Mouse (Mus musculus): Measurements from ENCODE around the gene Olfr596. TPM values are rescaled to one million over a fixed set of nuclear protein-coding genes. Genes with fewer than 3 reads are reported as not detected.
"Not testable (repeated sequence)": the region's sequence is repeated elsewhere in the genome, so short reads cannot be mapped to it uniquely, and the experiment has no call there.

Gene Olfr596
- polyA plus RNA-seq (2012; ENCODE audit: insufficient read depth, insufficient read length, missing spikeins), result not detected in 2 replicates

GRCm38 (mm10) chr7:103305348-103305747 is at the start of gene Olfr596:
TSS of gene Olfr596 (plus strand) at chr7:103305648.
- H3K4me1 ChIP-seq (ENCODE audit: control insufficient read depth, insufficient read depth, low read length); H3K27ac ChIP-seq (ENCODE audit: insufficient read depth, low read depth, low read length); H3K4me3 ChIP-seq (ENCODE audit: insufficient read depth, low read length): not testable (repeated sequence)

GRCm38 (mm10) chr7:103316015-103316414 is 10.6 kb downstream of the Olfr596 start, which contains the start of gene Olfr597:
TSS of gene Olfr597 (plus strand) at chr7:103316315.
- H3K4me1 ChIP-seq (ENCODE audit: control insufficient read depth, insufficient read depth, low read length); H3K27ac ChIP-seq (ENCODE audit: insufficient read depth, low read depth, low read length); H3K4me3 ChIP-seq (ENCODE audit: insufficient read depth, low read length): not testable (repeated sequence)

GRCm38 (mm10) chr7:103323268-103323667 is 17.8 kb downstream of the Olfr596 start, which contains the start of gene Olfr598:
TSS of gene Olfr598 (plus strand) at chr7:103323568.
- no peak for TF ChIP-seq POLR2A (IDR thresholded peaks at IDR 0.05; ENCODE audit: borderline replicate concordance, low read depth, low read length)
- no peak for TF ChIP-seq CTCF (IDR thresholded peaks at IDR 0.05; ENCODE audit: low read depth, low read length)
- H3K27ac ChIP-seq (ENCODE audit: insufficient read depth, low read depth, low read length), result no peak within 1 kb of the TSS
- H3K4me3 ChIP-seq (ENCODE audit: insufficient read depth, low read length), result no peak within 1 kb of the TSS
- H3K4me1 ChIP-seq (ENCODE audit: control insufficient read depth, insufficient read depth, low read length), result no peaks in the 10 kb centered on the region

GRCm38 (mm10) chr7:103335617-103336016 is 30.2 kb downstream of the Olfr596 start, which contains the start of gene Olfr599:
TSS of gene Olfr599 (plus strand) at chr7:103335917.
- no peak for TF ChIP-seq POLR2A (IDR thresholded peaks at IDR 0.05; ENCODE audit: borderline replicate concordance, low read depth, low read length)
- no peak for TF ChIP-seq CTCF (IDR thresholded peaks at IDR 0.05; ENCODE audit: low read depth, low read length)

GRCm38 (mm10) chr7:103349569-103349968 is 44.1 kb downstream of the Olfr596 start, which contains the start of gene Olfr600:
TSS of gene Olfr600 (minus strand) at chr7:103349669.
- Histone ChIP-seq H3K27ac (ENCODE audit: insufficient read depth, low read depth, low read length) (no peak within 1 kb of the TSS), H3K4me3 (ENCODE audit: insufficient read depth, low read length) (no peak within 1 kb of the TSS), H3K4me1 (ENCODE audit: control insufficient read depth, insufficient read depth, low read length) (no peaks in the 10 kb centered on the region)
- TF ChIP-seq CTCF (IDR thresholded peaks at IDR 0.05; ENCODE audit: low read depth, low read length) (no peak), POLR2A (IDR thresholded peaks at IDR 0.05; ENCODE audit: borderline replicate concordance, low read depth, low read length) (no peak)

More at GRCm38 (mm10) chr7:103335617-103336016, 30.2 kb downstream of the Olfr596 start, which contains the start of gene Olfr599:
- Histone ChIP-seq H3K27ac (ENCODE audit: insufficient read depth, low read depth, low read length) (no peak within 1 kb of the TSS), H3K4me3 (ENCODE audit: insufficient read depth, low read length) (no peak within 1 kb of the TSS), H3K4me1 (ENCODE audit: control insufficient read depth, insufficient read depth, low read length) (no peaks in the 10 kb centered on the region)

Other genes with a start within 250 kb of the Olfr596 start
- gene Olfr584, start 223.8 kb upstream of the Olfr596 start, polyA plus RNA-seq (2012; ENCODE audit: insufficient read depth, insufficient read length, missing spikeins), result not detected in 2 replicates
- gene Olfr585, start 207.9 kb upstream of the Olfr596 start, polyA plus RNA-seq (2012; ENCODE audit: insufficient read depth, insufficient read length, missing spikeins), result not detected in 2 replicates
- not detected in 2 replicates for gene Olfr586, start 180.0 kb upstream of the Olfr596 start, polyA plus RNA-seq (2012; ENCODE audit: insufficient read depth, insufficient read length, missing spikeins)
- gene Olfr588-ps1, start 164.8 kb upstream of the Olfr596 start, polyA plus RNA-seq (2012; ENCODE audit: insufficient read depth, insufficient read length, missing spikeins), result not detected in 2 replicates
- gene Olfr589, start 149.3 kb upstream of the Olfr596 start, polyA plus RNA-seq (2012; ENCODE audit: insufficient read depth, insufficient read length, missing spikeins), result not detected in 2 replicates
- gene Olfr591, start 127.3 kb upstream of the Olfr596 start, polyA plus RNA-seq (2012; ENCODE audit: insufficient read depth, insufficient read length, missing spikeins), result not detected in 2 replicates
- not detected in 2 replicates for gene Olfr592, start 120.8 kb upstream of the Olfr596 start, polyA plus RNA-seq (2012; ENCODE audit: insufficient read depth, insufficient read length, missing spikeins)
- not detected in 2 replicates for gene Olfr593, start 93.8 kb upstream of the Olfr596 start, polyA plus RNA-seq (2012; ENCODE audit: insufficient read depth, insufficient read length, missing spikeins)
- not detected in 2 replicates for gene Olfr594, start 88.7 kb upstream of the Olfr596 start, polyA plus RNA-seq (2012; ENCODE audit: insufficient read depth, insufficient read length, missing spikeins)
- not detected in 2 replicates for gene Usp17ld, start 53.1 kb upstream of the Olfr596 start, polyA plus RNA-seq (2012; ENCODE audit: insufficient read depth, insufficient read length, missing spikeins)
- 0.29 TPM in 1 of 2 replicates, not detected in the other for gene Olfr597, start 10.7 kb downstream of the Olfr596 start, polyA plus RNA-seq (2012; ENCODE audit: insufficient read depth, insufficient read length, missing spikeins)
- gene Olfr598, start 17.9 kb downstream of the Olfr596 start, polyA plus RNA-seq (2012; ENCODE audit: insufficient read depth, insufficient read length, missing spikeins), result not detected in 2 replicates
- gene Olfr599, start 30.3 kb downstream of the Olfr596 start, polyA plus RNA-seq (2012; ENCODE audit: insufficient read depth, insufficient read length, missing spikeins), result not detected in 2 replicates
- gene Olfr600, start 44.0 kb downstream of the Olfr596 start, polyA plus RNA-seq (2012; ENCODE audit: insufficient read depth, insufficient read length, missing spikeins), result not detected in 2 replicates
- not detected in 2 replicates for gene Olfr601, start 57.0 kb downstream of the Olfr596 start, polyA plus RNA-seq (2012; ENCODE audit: insufficient read depth, insufficient read length, missing spikeins)
- gene Olfr603, start 80.5 kb downstream of the Olfr596 start, polyA plus RNA-seq (2012; ENCODE audit: insufficient read depth, insufficient read length, missing spikeins), result not detected in 2 replicates
- gene Usp17lc, start 109.4 kb downstream of the Olfr596 start, polyA plus RNA-seq (2012; ENCODE audit: insufficient read depth, insufficient read length, missing spikeins), result not detected in 2 replicates
- gene Olfr605, start 139.8 kb downstream of the Olfr596 start, polyA plus RNA-seq (2012; ENCODE audit: insufficient read depth, insufficient read length, missing spikeins), result not detected in 2 replicates
- gene Olfr606, start 143.4 kb downstream of the Olfr596 start, polyA plus RNA-seq (2012; ENCODE audit: insufficient read depth, insufficient read length, missing spikeins), result not detected in 2 replicates
- gene Olfr607, start 158.5 kb downstream of the Olfr596 start, polyA plus RNA-seq (2012; ENCODE audit: insufficient read depth, insufficient read length, missing spikeins), result not detected in 2 replicates
- gene Olfr608, start 164.2 kb downstream of the Olfr596 start, polyA plus RNA-seq (2012; ENCODE audit: insufficient read depth, insufficient read length, missing spikeins), result not detected in 2 replicates
- gene Olfr609, start 192.4 kb downstream of the Olfr596 start, polyA plus RNA-seq (2012; ENCODE audit: insufficient read depth, insufficient read length, missing spikeins), result not detected in 2 replicates
- gene Olfr610, start 206.5 kb downstream of the Olfr596 start, polyA plus RNA-seq (2012; ENCODE audit: insufficient read depth, insufficient read length, missing spikeins), result not detected in 2 replicates
- not detected in 2 replicates for gene Olfr611, start 215.2 kb downstream of the Olfr596 start, polyA plus RNA-seq (2012; ENCODE audit: insufficient read depth, insufficient read length, missing spikeins)
- not detected in 2 replicates for gene Olfr612, start 237.1 kb downstream of the Olfr596 start, polyA plus RNA-seq (2012; ENCODE audit: insufficient read depth, insufficient read length, missing spikeins)
- not detected in 2 replicates for gene Olfr613, start 242.4 kb downstream of the Olfr596 start, polyA plus RNA-seq (2012; ENCODE audit: insufficient read depth, insufficient read length, missing spikeins)

Measured in bone marrow macrophage, adult 2 months (primary cell).